Mouse (Mus musculus) erythroblast, adult 5-6 weeks (primary cell): ENCODE results near the gene Kcp. TPM values are rescaled to one million over a fixed set of nuclear protein-coding genes. Genes with fewer than 3 reads are reported as not detected.

Experiments
- ATAC-seq: replicated peaks from 2 replicates; pipeline ENCODE4 v1.8.0; 2016; ENCODE audit warnings: moderate number of reproducible peaks, mild to moderate bottlenecking, moderate TSS enrichment, inconsistent platforms; ENCODE audit not compliant: poor library complexity, low FRiP score, severe bottlenecking
- total RNA-seq, 2 experiments: library from RNA; stranded (forward) in 1 of 2; stranded (reverse) in 1 of 2; fragments of 150-400 nt in 1 of 2; fragments of 200-764, 138-1000 nt in 1 of 2; gene quantifications; 2 replicates each; pipeline versions ENCODE4 v1.2.3 to v1.2.4; 2015 to 2017; ENCODE audit warnings: low replicate concordance in 2 of 2

The Kcp gene
- total RNA-seq (2015; ENCODE audit: low replicate concordance) (not detected in 2 replicates), total RNA-seq (2017; ENCODE audit: low replicate concordance) (not detected in 2 replicates)

- no peak for ATAC-seq
Measured at GRCm38 (mm10) chr6:29507447-29508309, at the start of gene Kcp. Gene Kcp, minus strand, starts transcription at chr6:29507952.

- no peak for ATAC-seq
Measured at GRCm38 (mm10) chr6:29557112-29557511, 49.4 kb upstream of the Kcp start.

- ATAC-seq, result no peak
Measured at GRCm38 (mm10) chr6:29552526-29552925, 44.8 kb upstream of the Kcp start.

- no peak for ATAC-seq
Measured at GRCm38 (mm10) chr6:29548086-29548485, 40.3 kb upstream of the Kcp start.

- ATAC-seq, result no peak
Measured at GRCm38 (mm10) chr6:29547582-29547981, 39.8 kb upstream of the Kcp start.

- no peak for ATAC-seq
Measured at GRCm38 (mm10) chr6:29545611-29546010, 37.9 kb upstream of the Kcp start.

- ATAC-seq, result no peak
Measured at GRCm38 (mm10) chr6:29540956-29541355, 33.2 kb upstream of the Kcp start.

- no peak for ATAC-seq
Measured at GRCm38 (mm10) chr6:29540223-29540622, 32.5 kb upstream of the Kcp start.

GRCm38 (mm10) chr6:29539502-29539901 lies 31.8 kb upstream of the Kcp start:
- ATAC-seq, result no peak

GRCm38 (mm10) chr6:29537221-29537620 lies 29.5 kb upstream of the Kcp start:
- no peak for ATAC-seq

GRCm38 (mm10) chr6:29536651-29537193 lies 29.0 kb upstream of the Kcp start:
- no peak for ATAC-seq

- no peak; the same call in 1 of the 2 replicates for ATAC-seq
Measured at GRCm38 (mm10) chr6:29535316-29535715, 27.6 kb upstream of the Kcp start.

- no peak for ATAC-seq
Measured at GRCm38 (mm10) chr6:29530050-29530449, 22.3 kb upstream of the Kcp start.

- no peak for ATAC-seq
Measured at GRCm38 (mm10) chr6:29529444-29529820, 21.7 kb upstream of the Kcp start.

- no peak for ATAC-seq
Measured at GRCm38 (mm10) chr6:29528561-29529443, 21.1 kb upstream of the Kcp start.

- no peak for ATAC-seq
Measured at GRCm38 (mm10) chr6:29528165-29528505, 20.4 kb upstream of the Kcp start.

GRCm38 (mm10) chr6:29527361-29528164 lies 19.8 kb upstream of the Kcp start:
- ATAC-seq, result no peak

GRCm38 (mm10) chr6:29526281-29527251 lies 18.8 kb upstream of the Kcp start, which contains the start of gene Irf5:
Gene Irf5, plus strand, starts transcription at chr6:29526625.
- ATAC-seq, result no peak
